Mouse (Mus musculus) G1E-ER4 (cell line): Measurements from ENCODE around the gene Sh2d4b. TPM values are rescaled to one million over a fixed set of nuclear protein-coding genes. Genes with fewer than 3 reads are reported as not detected.

Experiments
- GATA1 ChIP-seq: IDR thresholded peaks from one replicate; pipeline ENCODE4 v1.8.0; 2012; ENCODE audit warnings: low read length, inconsistent platforms
- polyA plus RNA-seq: library from polyadenylated mRNA; stranded (reverse); fragments of >175 nt; gene quantifications from 2 replicates; pipeline ENCODE4 v1.2.3, GENCODE M21; 2012

The Sh2d4b gene
- polyA plus RNA-seq, result not detected in 2 replicates

DNA sequence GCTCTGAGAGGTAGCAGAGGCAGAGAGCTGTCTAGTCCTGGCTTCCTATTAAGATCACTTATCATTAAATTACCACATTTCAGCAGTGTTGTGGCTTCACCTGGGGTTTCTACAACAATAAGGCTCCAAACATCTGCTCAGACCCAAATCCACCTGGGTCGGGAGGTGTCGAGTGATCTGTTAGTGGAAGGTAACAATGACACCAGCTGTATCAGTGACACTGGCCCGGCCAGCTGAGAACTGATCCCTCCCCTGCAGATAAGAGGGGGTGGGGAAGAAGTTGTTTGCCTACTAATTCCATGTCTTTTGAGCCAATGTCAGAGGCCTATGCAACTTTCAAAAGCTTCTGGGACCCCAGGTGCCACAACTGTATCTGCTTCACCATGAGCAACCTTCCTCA lies at the start of gene Sh2d4b:
TSS of gene Sh2d4b (minus strand) at position 71 of the 400 bp plus-strand sequence.
- no peak for TF ChIP-seq GATA1

GRCm38 (mm10) chr14:40942429-40942828 lies 49.4 kb upstream of the Sh2d4b start:
- TF ChIP-seq GATA1, result no peak

GRCm38 (mm10) chr14:40938380-40938987 lies 45.4 kb upstream of the Sh2d4b start:
- TF ChIP-seq GATA1, result no peak

DNA sequence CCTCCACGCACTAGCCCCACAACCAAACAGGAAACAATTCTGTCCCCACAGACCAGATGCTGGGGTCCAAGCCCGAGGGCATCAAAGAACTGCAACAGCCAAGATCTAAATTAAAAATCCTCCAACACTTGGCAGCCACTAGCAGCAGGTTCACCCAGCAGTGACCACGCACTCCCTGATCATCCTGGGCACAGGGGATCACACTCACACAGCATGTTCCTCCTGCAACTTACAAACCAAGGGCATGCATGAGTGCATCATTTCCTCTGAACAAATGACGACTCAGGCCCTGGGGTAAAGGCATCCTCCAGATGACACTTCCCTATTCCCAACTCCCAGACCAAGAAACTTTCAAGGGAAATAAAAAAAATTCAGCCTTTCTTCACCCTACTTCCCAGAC lies 44.0 kb upstream of the Sh2d4b start:
- TF ChIP-seq GATA1, result no peak

GRCm38 (mm10) chr14:40935481-40935880 lies 42.4 kb upstream of the Sh2d4b start:
- TF ChIP-seq GATA1, result no peak

DNA sequence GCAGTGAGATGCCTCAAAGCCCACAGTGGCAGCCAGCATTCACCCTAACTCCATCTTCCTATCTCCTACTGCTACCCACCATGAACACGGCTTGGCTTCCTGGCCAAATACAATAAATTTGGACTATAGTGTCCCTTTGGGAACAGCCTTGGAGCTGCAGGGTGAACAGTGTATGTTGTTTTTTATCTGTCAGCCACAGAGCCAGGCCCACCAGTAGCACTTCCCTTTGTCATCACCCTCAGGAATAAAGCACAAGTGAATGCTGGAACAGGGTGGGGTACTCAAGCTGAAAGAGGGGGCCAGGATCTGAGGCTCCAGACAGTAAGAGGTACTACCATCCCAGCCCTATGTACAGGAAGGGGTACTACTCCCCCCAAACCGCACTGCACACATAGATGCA lies 42.0 kb upstream of the Sh2d4b start:
- no peak for TF ChIP-seq GATA1

GRCm38 (mm10) chr14:40933328-40933727 lies 40.3 kb upstream of the Sh2d4b start:
- TF ChIP-seq GATA1, result no peak

DNA sequence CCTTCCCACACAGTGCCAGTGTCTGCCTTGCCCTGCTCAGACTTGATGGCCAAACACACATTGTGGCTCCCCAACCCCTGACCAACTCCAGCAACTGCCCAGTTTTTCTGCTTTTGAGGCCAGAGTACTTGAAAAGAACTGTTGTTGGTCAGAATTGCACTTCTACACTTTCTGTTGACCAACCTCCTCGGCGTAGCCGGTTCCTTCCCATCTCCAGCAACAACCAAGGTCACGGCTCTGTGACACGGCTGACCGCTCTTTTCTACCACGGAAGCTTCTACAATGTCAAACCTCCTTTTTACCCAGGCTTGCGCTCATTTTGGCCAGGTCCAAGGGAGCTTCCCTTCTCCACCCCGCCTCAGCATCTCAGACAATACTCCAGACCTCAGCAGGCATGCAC lies 39.2 kb upstream of the Sh2d4b start:
- no peak for TF ChIP-seq GATA1

DNA sequence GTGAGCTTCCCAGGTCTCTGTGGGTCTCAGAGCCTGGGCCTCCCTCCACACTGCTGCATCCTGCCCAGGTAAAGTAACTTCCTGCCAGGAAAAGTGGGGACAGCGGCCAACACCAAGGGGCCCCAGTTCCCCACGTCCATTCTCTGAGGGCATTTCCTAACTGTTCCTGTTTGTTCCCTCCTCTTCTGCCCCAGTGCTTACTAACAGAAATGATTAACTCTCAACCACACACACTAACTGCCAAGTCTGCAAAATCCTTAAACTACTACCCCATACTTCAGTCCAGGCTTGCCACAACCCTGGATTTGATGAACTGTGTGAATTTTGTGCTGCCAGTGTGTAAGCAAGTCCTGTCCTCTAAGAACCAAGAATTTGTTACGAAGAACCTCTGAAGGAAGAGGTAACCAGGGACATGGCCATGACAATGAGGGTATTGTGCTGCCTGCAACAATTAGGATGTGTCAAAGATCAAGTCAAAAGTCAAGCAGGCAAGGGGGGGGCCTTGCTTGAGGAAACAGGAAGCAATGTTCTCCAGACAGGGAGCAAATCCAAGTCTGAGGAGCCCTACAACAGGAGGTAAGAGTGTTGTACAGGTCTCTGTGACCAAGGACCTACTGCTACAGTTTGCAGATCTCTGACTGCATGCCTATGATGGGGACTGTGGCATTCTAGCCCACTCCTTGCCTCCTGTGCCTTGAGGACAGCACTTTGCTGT lies 38.2 kb upstream of the Sh2d4b start:
- no peak for TF ChIP-seq GATA1

DNA sequence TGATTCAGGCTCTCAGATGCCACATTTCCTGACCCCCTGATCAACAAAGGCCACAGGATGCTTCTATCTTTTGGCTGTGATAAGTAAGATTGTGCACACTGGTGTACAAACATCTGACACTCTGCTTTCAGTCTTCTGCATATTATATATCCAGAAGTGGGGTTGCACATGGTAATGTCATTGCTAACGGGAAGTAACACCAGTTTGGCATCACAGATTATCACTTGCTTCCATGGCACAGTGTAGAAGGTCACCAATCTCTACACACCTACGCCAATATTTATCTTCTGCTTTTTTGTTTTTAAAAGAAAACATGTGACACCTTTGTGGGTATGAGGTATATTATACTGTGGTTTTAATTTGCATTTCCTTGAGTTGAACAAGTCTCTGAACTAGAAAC lies 36.9 kb upstream of the Sh2d4b start:
- TF ChIP-seq GATA1, result no peak

DNA sequence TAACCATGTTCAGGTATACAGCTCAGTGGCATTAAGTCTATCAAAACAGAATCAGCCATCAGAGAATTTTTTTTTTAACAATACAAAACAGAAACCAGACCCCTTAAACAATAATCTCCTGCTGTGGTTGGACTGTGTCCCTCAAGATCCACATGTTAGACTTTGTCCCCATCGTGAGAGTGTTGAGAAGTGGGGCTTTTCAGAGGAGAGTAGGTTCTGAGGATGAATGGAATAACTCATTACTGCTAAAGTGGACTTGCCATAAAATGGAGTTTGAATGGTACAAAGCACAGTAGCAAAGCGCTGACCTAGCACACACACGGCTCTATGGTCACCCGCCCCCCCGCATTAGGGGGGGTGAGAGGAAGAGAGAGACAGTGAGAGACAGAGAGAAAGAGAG lies 35.8 kb upstream of the Sh2d4b start:
- TF ChIP-seq GATA1, result no peak

DNA sequence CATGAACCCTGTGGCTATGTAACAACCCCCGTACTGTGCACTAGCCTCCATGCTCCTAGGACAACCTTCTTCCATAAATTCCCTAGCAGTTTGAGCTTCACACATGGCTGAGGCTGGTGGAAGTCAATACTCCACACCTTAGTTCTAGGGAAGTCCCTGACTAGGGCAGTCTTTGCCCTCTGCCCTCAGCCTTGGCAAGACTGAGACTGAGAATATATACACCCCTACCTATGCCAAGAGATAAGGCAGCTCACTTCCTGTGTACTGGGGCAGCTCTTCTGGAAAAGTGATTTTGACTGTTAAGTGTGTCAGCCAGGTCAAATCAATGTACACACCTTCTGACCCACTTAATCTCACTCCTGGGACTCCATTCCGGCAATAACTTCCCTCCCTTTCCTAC lies 34.0 kb upstream of the Sh2d4b start:
- TF ChIP-seq GATA1, result no peak

- no peak for TF ChIP-seq GATA1
These were observed 31.5 kb upstream of the Sh2d4b start for GRCm38 (mm10) chr14:40924378-40925113.

GRCm38 (mm10) chr14:40921241-40921640 lies 28.2 kb upstream of the Sh2d4b start:
- TF ChIP-seq GATA1, result no peak

DNA sequence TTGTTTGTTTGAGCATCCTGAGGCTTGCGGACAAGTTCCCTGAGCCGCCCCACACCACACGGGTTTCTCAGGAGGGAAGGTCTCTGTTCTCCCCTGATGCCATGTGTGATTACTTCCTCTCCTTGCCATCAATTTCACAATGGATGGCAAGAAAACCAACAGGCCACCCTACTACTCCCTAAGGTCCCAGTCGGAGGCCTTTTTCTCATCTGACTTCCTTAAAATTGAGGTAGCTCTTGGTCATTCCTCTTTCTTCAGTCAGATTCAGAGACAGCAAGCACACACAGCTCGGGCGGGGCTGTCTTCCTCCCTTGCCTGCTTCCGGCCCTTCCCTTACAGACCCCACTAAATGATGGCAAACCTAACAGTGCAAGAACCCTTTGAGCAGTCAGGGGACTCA lies 26.5 kb upstream of the Sh2d4b start:
- no peak for TF ChIP-seq GATA1

GRCm38 (mm10) chr14:40918477-40918876 lies 25.4 kb upstream of the Sh2d4b start:
- TF ChIP-seq GATA1, result no peak

GRCm38 (mm10) chr14:40917632-40918031 lies 24.6 kb upstream of the Sh2d4b start:
- TF ChIP-seq GATA1, result no peak

- no peak for TF ChIP-seq GATA1
These were observed 23.6 kb upstream of the Sh2d4b start for GRCm38 (mm10) chr14:40916667-40917066.
